Mouse (Mus musculus): Measurements from ENCODE around the gene Mvb12b. TPM values are rescaled to one million over a fixed set of nuclear protein-coding genes. Genes with fewer than 3 reads are reported as not detected.

Mvb12b gene
- total and polyA plus RNA-seq, 3 experiments = 16.3 to 27.8 (median 23.3) TPM

GRCm38 (mm10) chr2:33853011-33853976 lies 34.5 kb downstream of the Mvb12b start:
- no peak for DNase-seq

GRCm38 (mm10) chr2:33847196-33847834 lies 40.4 kb downstream of the Mvb12b start:
- no peak for DNase-seq

DNA sequence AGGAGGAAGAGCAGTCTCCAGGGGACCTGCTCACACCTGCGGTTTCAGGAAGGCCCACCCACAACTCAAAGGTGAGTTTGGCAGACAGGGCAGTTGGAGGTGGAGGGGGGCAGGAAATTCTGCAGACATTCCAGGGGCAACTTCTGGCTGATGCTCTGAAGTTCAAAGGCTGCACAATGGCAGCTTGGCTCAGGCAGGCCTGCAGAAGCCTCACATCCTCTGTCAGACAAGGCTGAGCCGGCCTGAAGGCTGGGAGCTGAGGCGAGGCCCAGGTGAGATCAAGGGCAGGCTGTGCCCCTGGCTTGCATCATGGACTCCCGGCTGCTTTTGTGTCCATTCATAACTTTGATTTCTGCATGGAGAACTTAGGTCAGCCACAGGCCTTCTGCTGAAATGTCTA lies 41.1 kb downstream of the Mvb12b start:
- DNase-seq = no peak

- no peak for DNase-seq
Measured at GRCm38 (mm10) chr2:33843642-33844041, 44.1 kb downstream of the Mvb12b start.

- DNase-seq = peak; percentile 29
Measured at GRCm38 (mm10) chr2:33842983-33843577, 44.7 kb downstream of the Mvb12b start.

- no peak for DNase-seq
Measured at GRCm38 (mm10) chr2:33841980-33842379, 45.8 kb downstream of the Mvb12b start.

DNA sequence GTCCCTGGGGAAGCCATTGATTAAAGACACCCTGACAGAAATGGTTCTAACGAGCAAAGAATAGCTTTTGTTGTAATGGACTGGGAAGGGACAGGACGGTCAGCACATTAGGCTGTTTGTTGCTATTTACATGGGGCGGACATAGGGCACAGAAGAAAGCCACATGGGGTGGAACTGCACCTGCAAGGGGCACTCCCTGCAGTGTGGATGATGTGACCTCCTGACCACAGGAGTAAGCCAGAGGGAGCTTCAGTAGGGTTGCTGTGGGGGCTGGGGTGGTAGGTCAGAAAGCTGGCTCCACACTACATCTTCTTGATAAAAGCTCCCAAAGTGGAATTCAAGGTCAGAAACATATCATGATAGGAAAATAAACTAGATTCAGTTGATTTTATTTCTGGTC lies 47.3 kb downstream of the Mvb12b start:
- no peak for DNase-seq

DNA sequence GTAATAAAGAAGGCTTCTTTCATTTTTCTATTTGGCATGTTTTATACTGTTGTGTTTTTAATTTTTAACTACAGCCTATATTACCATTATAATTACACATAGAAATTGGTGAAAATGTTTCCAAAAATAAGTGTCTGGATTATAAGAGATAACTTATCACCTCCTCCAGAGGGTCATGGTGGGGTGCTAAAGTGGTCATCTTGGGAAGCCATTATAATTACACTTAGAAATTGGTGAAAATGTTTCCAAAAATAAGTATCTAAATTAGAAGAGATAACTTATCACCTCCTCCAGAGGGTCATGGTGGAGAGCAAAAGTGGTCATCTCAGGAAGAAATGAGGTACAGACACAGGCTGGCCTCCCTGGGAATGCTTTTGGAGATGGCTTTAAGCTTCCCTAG lies 48.5 kb downstream of the Mvb12b start:
- DNase-seq = no peak

GRCm38 (mm10) chr2:33837297-33837696 lies 50.4 kb downstream of the Mvb12b start:
- no peak for DNase-seq

DNA sequence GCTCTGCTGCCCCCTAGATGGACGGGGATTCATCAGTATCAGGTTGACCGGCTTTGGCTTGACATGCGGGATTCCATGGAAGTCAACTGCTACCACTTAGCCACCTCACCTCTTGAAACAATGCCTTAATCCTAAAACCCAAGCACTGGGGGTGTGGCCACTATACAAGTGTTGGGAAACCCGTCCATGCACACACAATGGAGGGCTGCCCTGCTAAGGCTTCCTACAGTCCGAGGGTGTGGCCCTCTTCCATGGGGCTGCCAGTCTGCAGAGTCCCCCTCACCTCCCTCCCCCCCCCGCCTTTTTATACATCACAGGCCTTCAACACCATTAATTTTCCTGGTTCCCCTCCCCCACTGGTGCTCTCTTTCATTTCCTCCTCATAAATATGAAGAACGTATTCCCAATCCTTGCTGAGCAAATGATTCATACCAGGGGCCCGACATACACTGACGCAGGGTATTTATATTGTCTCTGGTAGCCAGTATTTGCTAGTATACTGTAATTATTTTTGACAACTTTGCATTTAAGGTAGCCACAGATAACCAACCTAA lies 51.0 kb downstream of the Mvb12b start:
- DNase-seq = no peak

- DNase-seq = no peak
Measured at GRCm38 (mm10) chr2:33835038-33835437, 52.7 kb downstream of the Mvb12b start.

DNA sequence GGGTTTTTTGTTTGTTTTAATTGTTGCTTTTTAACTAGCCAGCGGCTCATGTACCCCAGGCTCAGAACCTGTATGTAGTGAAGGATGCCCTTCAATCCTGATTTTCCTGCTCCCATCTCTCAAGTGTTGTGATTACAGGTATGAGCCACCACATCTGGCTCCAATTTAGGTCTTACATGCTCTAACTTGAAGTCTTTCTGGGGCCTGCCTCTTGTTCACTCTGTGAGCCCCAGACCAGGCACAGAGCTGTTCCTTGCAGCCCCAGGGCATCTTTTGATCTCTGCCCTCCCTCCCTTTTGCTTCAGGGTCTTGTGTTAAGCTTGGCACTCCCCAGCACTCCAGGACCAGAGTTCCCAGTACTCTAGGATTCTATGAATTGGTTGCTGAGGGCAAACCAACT lies 53.8 kb downstream of the Mvb12b start:
- no peak for DNase-seq

DNA sequence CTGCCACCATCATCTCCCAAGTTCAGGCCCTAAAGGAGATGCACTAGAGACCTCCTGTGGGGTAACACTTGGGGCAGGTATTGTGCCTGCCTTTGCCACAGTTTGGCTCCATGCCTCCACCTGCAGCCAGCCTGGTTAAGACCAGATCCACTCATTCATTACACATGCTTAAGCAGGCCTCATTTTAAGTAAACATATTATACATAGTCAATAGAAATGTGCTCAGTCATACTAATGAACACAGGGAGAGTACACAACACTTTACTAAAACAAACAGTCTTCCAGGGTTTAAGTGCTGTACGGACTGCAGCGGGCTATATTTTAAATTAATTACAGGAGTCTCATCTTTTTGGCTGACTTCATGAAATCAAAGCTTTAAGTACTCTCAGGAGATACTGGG lies 57.9 kb downstream of the Mvb12b start:
- no peak for DNase-seq

GRCm38 (mm10) chr2:33826777-33827176 lies 61.0 kb downstream of the Mvb12b start:
- no peak for DNase-seq

DNA sequence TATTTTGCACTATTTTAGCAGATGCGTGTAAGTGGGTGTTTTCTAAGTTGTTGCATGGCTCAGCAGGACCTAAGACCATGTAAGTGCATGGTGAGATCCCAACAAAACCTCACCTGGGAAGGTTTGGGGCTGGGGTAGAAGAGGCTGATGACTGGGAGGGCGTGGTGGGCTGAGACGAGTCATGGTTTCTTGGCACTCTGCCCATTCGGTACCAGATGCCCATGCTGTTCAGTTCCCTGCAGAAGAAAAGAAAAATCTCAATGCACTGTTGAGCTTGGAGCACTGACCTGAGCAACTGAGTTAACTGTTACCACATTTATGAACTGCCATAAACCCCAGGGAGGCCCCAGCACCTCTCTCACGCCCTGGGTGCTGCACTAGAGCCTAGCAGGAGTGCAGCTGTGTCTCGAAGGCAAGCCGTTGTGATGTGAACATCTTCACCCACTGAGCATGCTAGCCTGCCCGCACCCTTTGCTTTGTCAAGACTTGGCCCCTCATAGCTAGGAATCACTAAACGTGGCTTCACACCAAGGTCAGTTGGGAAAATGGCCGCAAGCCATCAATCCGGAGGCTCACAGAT lies 62.7 kb downstream of the Mvb12b start:
- no peak for DNase-seq

GRCm38 (mm10) chr2:33821677-33822607 lies 65.8 kb downstream of the Mvb12b start:
- DNase-seq = peak; percentile 83

DNA sequence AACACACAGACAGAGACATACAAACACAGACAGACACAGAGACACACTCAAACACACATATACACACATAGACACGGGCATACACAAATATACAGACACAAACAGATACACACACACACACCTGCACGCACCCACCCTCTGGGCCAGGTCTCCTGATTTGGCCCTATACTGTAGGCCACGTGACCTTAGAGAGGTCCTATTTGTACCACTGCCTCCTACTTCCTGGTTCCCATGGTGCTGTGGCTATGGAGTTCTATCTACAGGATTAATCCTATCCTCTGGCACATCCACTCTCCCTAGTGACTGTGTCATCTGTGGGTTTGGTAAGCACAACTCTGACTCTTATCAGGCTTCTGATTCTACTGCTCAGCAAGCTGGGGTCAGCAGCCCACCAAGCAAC lies 67.3 kb downstream of the Mvb12b start:
- no peak for DNase-seq

DNA sequence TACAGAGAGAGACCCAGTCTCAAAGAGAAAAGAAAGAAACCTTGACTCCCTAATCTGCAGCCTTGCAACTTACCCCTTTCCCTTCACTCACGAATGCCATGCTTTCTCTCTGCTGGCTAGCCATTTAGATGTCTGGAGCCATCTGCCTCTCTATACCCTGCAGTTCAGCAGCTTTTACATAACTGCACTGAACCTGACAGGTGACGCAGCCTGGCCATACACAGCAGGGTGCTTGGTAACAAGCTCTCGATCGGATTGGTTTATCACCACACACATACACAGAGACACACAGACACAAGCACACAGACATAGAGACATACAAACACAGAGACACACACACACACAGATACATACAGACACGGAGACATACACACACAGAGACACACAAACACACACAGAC lies 67.7 kb downstream of the Mvb12b start:
- no peak for DNase-seq

- DNase-seq = no peak
Measured at GRCm38 (mm10) chr2:33818385-33818784, 69.4 kb downstream of the Mvb12b start.

GRCm38 (mm10) chr2:33817663-33818346 lies 69.9 kb downstream of the Mvb12b start:
- DNase-seq = no peak

GRCm38 (mm10) chr2:33817080-33817479 lies 70.7 kb downstream of the Mvb12b start:
- DNase-seq = no peak

Data from adrenal gland, adult 2 months (tissue).